Mouse (Mus musculus): ENCODE results near the gene Gsx1. TPM values are rescaled to one million over a fixed set of nuclear protein-coding genes. Genes with fewer than 3 reads are reported as not detected.

The Gsx1 gene
- polyA plus RNA-seq, 1 experiment: 1.4 TPM

- TF ChIP-seq POLR2A (IDR thresholded peaks at IDR 0.05; ENCODE audit: extremely low read depth, insufficient read depth, low read length): no peak
- no peak overlapping the region for H3K27ac ChIP-seq (ENCODE audit: insufficient read depth, low read length)
- H3K4me3 ChIP-seq (ENCODE audit: insufficient read depth, low read length): no peak overlapping the region
- H3K4me1 ChIP-seq (ENCODE audit: control insufficient read depth, insufficient read depth, low read length): no peaks in the 10 kb centered on the region
Observed at GRCm38 (mm10) chr5:147191801-147192575, 3.5 kb downstream of the Gsx1 start.

- no peak for TF ChIP-seq POLR2A (IDR thresholded peaks at IDR 0.05; ENCODE audit: extremely low read depth, insufficient read depth, low read length)
- no peak for TF ChIP-seq CTCF (IDR thresholded peaks at IDR 0.05; ENCODE audit: extremely low read depth, insufficient read depth, low read length)
- no peak overlapping the region for H3K27ac ChIP-seq (ENCODE audit: insufficient read depth, low read length)
- no peak overlapping the region for H3K4me3 ChIP-seq (ENCODE audit: insufficient read depth, low read length)
- no peaks in the 10 kb centered on the region for H3K4me1 ChIP-seq (ENCODE audit: control insufficient read depth, insufficient read depth, low read length)
Observed at GRCm38 (mm10) chr5:147192576-147192960, 4.1 kb downstream of the Gsx1 start.

- Histone ChIP-seq H3K27ac (ENCODE audit: insufficient read depth, low read length) (no peak overlapping the region), H3K4me3 (ENCODE audit: insufficient read depth, low read length) (no peak overlapping the region), H3K4me1 (ENCODE audit: control insufficient read depth, insufficient read depth, low read length) (no peaks in the 10 kb centered on the region)
- no peak for TF ChIP-seq POLR2A (IDR thresholded peaks at IDR 0.05; ENCODE audit: extremely low read depth, insufficient read depth, low read length)
- TF ChIP-seq CTCF (IDR thresholded peaks at IDR 0.05; ENCODE audit: extremely low read depth, insufficient read depth, low read length): no peak
Observed at GRCm38 (mm10) chr5:147204905-147205304, 16.4 kb downstream of the Gsx1 start.

GRCm38 (mm10) chr5:147207852-147208251, 19.4 kb downstream of the Gsx1 start:
- Histone ChIP-seq H3K4me3 (ENCODE audit: insufficient read depth, low read length) (no peak overlapping the region), H3K4me1 (ENCODE audit: control insufficient read depth, insufficient read depth, low read length) (no peaks in the 10 kb centered on the region)
- no peak for TF ChIP-seq CTCF (IDR thresholded peaks at IDR 0.05; ENCODE audit: extremely low read depth, insufficient read depth, low read length)

GRCm38 (mm10) chr5:147208471-147208870, 20.0 kb downstream of the Gsx1 start:
- H3K4me3 ChIP-seq (ENCODE audit: insufficient read depth, low read length): no peak overlapping the region
- TF ChIP-seq POLR2A (IDR thresholded peaks at IDR 0.05; ENCODE audit: extremely low read depth, insufficient read depth, low read length) (no peak), CTCF (IDR thresholded peaks at IDR 0.05; ENCODE audit: extremely low read depth, insufficient read depth, low read length) (no peak)

More at GRCm38 (mm10) chr5:147207852-147208251, 19.4 kb downstream of the Gsx1 start:
- no peak overlapping the region for H3K27ac ChIP-seq (ENCODE audit: insufficient read depth, low read length)

GRCm38 (mm10) chr5:147227354-147228112, 39.0 kb downstream of the Gsx1 start:
- Histone ChIP-seq H3K27ac (ENCODE audit: insufficient read depth, low read length) (no peak overlapping the region), H3K4me3 (ENCODE audit: insufficient read depth, low read length) (no peak overlapping the region), H3K4me1 (ENCODE audit: control insufficient read depth, insufficient read depth, low read length) (no peaks in the 10 kb centered on the region)
- TF ChIP-seq POLR2A (IDR thresholded peaks at IDR 0.05; ENCODE audit: extremely low read depth, insufficient read depth, low read length) (no peak), CTCF (IDR thresholded peaks at IDR 0.05; ENCODE audit: extremely low read depth, insufficient read depth, low read length) (peak; percentile 82)

More at GRCm38 (mm10) chr5:147208471-147208870, 20.0 kb downstream of the Gsx1 start:
- Histone ChIP-seq H3K4me1 (ENCODE audit: control insufficient read depth, insufficient read depth, low read length) (no peaks in the 10 kb centered on the region), H3K27ac (ENCODE audit: insufficient read depth, low read length) (no peak overlapping the region)

GRCm38 (mm10) chr5:147235406-147236309, 47.2 kb downstream of the Gsx1 start:
- no peak overlapping the region for H3K27ac ChIP-seq (ENCODE audit: insufficient read depth, low read length)
- no peak overlapping the region for H3K4me3 ChIP-seq (ENCODE audit: insufficient read depth, low read length)
- H3K4me1 ChIP-seq (ENCODE audit: control insufficient read depth, insufficient read depth, low read length): no peaks in the 10 kb centered on the region
- no peak for TF ChIP-seq CTCF (IDR thresholded peaks at IDR 0.05; ENCODE audit: extremely low read depth, insufficient read depth, low read length)

Other genes starting within 250 kb of the Gsx1 start
- gene Gtf3a, start 240.0 kb upstream of the Gsx1 start, polyA plus RNA-seq (2012; rRNA removed): 53.7 and 55.6 TPM in 2 replicates
- gene Mtif3, start 224.9 kb upstream of the Gsx1 start, polyA plus RNA-seq (2012; rRNA removed): 20.3 and 20.7 TPM in 2 replicates
- 4.7 and 5.8 TPM in 2 replicates for gene Lnx2, start 112.1 kb upstream of the Gsx1 start, polyA plus RNA-seq (2012; rRNA removed)
- 69.4 and 73.0 TPM in 2 replicates for gene Polr1d, start 111.6 kb upstream of the Gsx1 start, polyA plus RNA-seq (2012; rRNA removed)
- not detected in 2 replicates for gene Pdx1, start 81.3 kb downstream of the Gsx1 start, polyA plus RNA-seq (2012; rRNA removed)
- not detected in 2 replicates for gene Cdx2, start 118.6 kb downstream of the Gsx1 start, polyA plus RNA-seq (2012; rRNA removed)
- not detected in 2 replicates for gene Urad, start 133.7 kb downstream of the Gsx1 start, polyA plus RNA-seq (2012; rRNA removed)
- 6.9 and 8.8 TPM in 2 replicates for gene Flt3, start 211.8 kb downstream of the Gsx1 start, polyA plus RNA-seq (2012; rRNA removed)
- 51.2 and 52.9 TPM in 2 replicates for gene Pan3, start 241.5 kb downstream of the Gsx1 start, polyA plus RNA-seq (2012; rRNA removed)

All from cortical plate, adult 2 months (tissue).